Mouse (Mus musculus) adrenal gland, adult 8-10 months (tissue): ENCODE measurements around the gene Echdc2. TPM values are rescaled to one million over a fixed set of nuclear protein-coding genes. Genes with fewer than 3 reads are reported as not detected.
"Not testable (repeated sequence)": the region's sequence is repeated elsewhere in the genome, so short reads cannot be mapped to it uniquely, and the experiment has no call there.

Experiments used
- DNase-seq: peaks from one replicate; pipeline ENCODE4 v3.0.0; 2022
- total RNA-seq, 4 experiments: library from RNA; stranded (reverse); gene quantifications; 2 replicates each; pipeline ENCODE4 v1.2.4; 2022

The Echdc2 gene
- total RNA-seq: 10 to 100 TPM; 22.1 to 28.1 (median 26.8) TPM

GRCm38 (mm10) chr4:108165152-108165895, at the start of gene Echdc2:
Gene Echdc2 (plus strand): TSS chr4:108165437.
- peak; percentile 9 for DNase-seq

GRCm38 (mm10) chr4:108116466-108116865, 48.8 kb upstream of the Echdc2 start:
- no peak for DNase-seq

- no peak for DNase-seq
Measured at GRCm38 (mm10) chr4:108117488-108117887, 47.7 kb upstream of the Echdc2 start.

- DNase-seq: peak; percentile 92
Measured at GRCm38 (mm10) chr4:108117924-108118876, 47.0 kb upstream of the Echdc2 start.

GRCm38 (mm10) chr4:108124104-108124503, 41.1 kb upstream of the Echdc2 start:
- no peak for DNase-seq

GRCm38 (mm10) chr4:108126260-108126659, 39.0 kb upstream of the Echdc2 start:
- no peak for DNase-seq

GRCm38 (mm10) chr4:108127516-108127915, 37.7 kb upstream of the Echdc2 start:
- no peak for DNase-seq

- no peak for DNase-seq
Measured at GRCm38 (mm10) chr4:108128339-108128738, 36.9 kb upstream of the Echdc2 start.

- no peak for DNase-seq
Measured at GRCm38 (mm10) chr4:108130452-108130851, 34.8 kb upstream of the Echdc2 start.

- peak; percentile 39 for DNase-seq
Measured at GRCm38 (mm10) chr4:108136938-108137337, 28.3 kb upstream of the Echdc2 start.

- DNase-seq: not testable (repeated sequence)
Measured at GRCm38 (mm10) chr4:108143178-108143577, 22.1 kb upstream of the Echdc2 start.

- no peak for DNase-seq
Measured at GRCm38 (mm10) chr4:108143778-108144177, 21.5 kb upstream of the Echdc2 start.

- no peak for DNase-seq
Measured at GRCm38 (mm10) chr4:108144880-108145279, 20.4 kb upstream of the Echdc2 start, which contains the start of gene Scp2. Gene Scp2 (minus strand): TSS chr4:108144998.

- DNase-seq: not testable (repeated sequence)
Measured at GRCm38 (mm10) chr4:108145554-108145953, 19.7 kb upstream of the Echdc2 start.

GRCm38 (mm10) chr4:108155141-108155540, 10.1 kb upstream of the Echdc2 start:
- DNase-seq: not testable (repeated sequence)

GRCm38 (mm10) chr4:108161936-108162335, 3.3 kb upstream of the Echdc2 start:
- no peak for DNase-seq

GRCm38 (mm10) chr4:108163291-108163690, 1.9 kb upstream of the Echdc2 start:
- DNase-seq: no peak

GRCm38 (mm10) chr4:108166874-108167273, 1.6 kb downstream of the Echdc2 start:
- DNase-seq: no peak

GRCm38 (mm10) chr4:108168056-108168455, 2.8 kb downstream of the Echdc2 start:
- no peak for DNase-seq

- no peak for DNase-seq
Measured at GRCm38 (mm10) chr4:108182278-108182677, 17.0 kb downstream of the Echdc2 start.

GRCm38 (mm10) chr4:108192821-108193323, 27.6 kb downstream of the Echdc2 start:
- no peak for DNase-seq

- DNase-seq: no peak
Measured at GRCm38 (mm10) chr4:108196277-108196855, 31.1 kb downstream of the Echdc2 start.

GRCm38 (mm10) chr4:108199236-108199635, 34.0 kb downstream of the Echdc2 start:
- no peak for DNase-seq
